Mouse (Mus musculus): Measurements from ENCODE around the gene Gas2l2. TPM values are rescaled to one million over a fixed set of nuclear protein-coding genes. Genes with fewer than 3 reads are reported as not detected.

Gas2l2 gene
- total RNA-seq, 1 experiment, result 0.09 TPM

GRCm38 (mm10) chr11:83454548-83454947 is 25.3 kb upstream of the Gas2l2 start:
- Histone ChIP-seq H3K9ac (ENCODE audit: insufficient read depth, low read depth, low read length, poor library complexity, severe bottlenecking) (no peak overlapping the region), H3K36me3 (ENCODE audit: control insufficient read depth, insufficient read depth, low read length, poor library complexity, severe bottlenecking) (no peaks in the 10 kb centered on the region), H3K27ac (ENCODE audit: insufficient read depth, low read depth, low read length, poor library complexity, severe bottlenecking) (no peak overlapping the region), H3K9me3 (ENCODE audit: control insufficient read depth, insufficient read depth, low read depth, low read length) (no peaks in the 10 kb centered on the region), H3K4me1 (ENCODE audit: control insufficient read depth in 2 of 2, insufficient read depth in 2 of 2, low read length in 2 of 2, poor library complexity in 1 of 2) (peaks cover 0 to 6% of the 10 kb centered on the region in 2 experiments; a peak in 1 of 4 replicates), H3K4me3 (ENCODE audit: insufficient read depth in 1 of 2, low read depth in 1 of 2, low read length in 2 of 2, poor library complexity in 1 of 2, severe bottlenecking in 1 of 2) (no peak overlapping the region)
- TF ChIP-seq HCFC1 (IDR thresholded peaks at IDR 0.05; ENCODE audit: borderline replicate concordance, insufficient read depth, low read length) (no peak), ZNF384 (IDR thresholded peaks at IDR 0.05; ENCODE audit: low read depth, low read length) (no peak), MAFK (IDR thresholded peaks at IDR 0.05; ENCODE audit: insufficient read depth, low read depth, low read length) (no peak), ZC3H11A (IDR thresholded peaks at IDR 0.05; ENCODE audit: borderline replicate concordance, low read depth, low read length) (no peak), CHD2 (IDR thresholded peaks at IDR 0.05; ENCODE audit: low read depth, low read length) (no peak)
- in situ Hi-C loops (cut with MboI; ENCODE audit: low sequenced_read_pairs in 2 of 2, unreplicated experiment in 2 of 2), result no loop called here
- DNase-seq (ENCODE audit: low read depth, low spot score), result no peak

- Histone ChIP-seq H3K36me3 (ENCODE audit: control insufficient read depth, insufficient read depth, low read length, poor library complexity, severe bottlenecking) (no peaks in the 10 kb centered on the region), H3K27ac (ENCODE audit: insufficient read depth, low read depth, low read length, poor library complexity, severe bottlenecking) (no peak overlapping the region), H3K9me3 (ENCODE audit: control insufficient read depth, insufficient read depth, low read depth, low read length) (no peaks in the 10 kb centered on the region), H3K4me3 (ENCODE audit: insufficient read depth in 1 of 2, low read depth in 1 of 2, low read length in 2 of 2, poor library complexity in 1 of 2, severe bottlenecking in 1 of 2) (peak overlapping the region; percentile 10 to 40; a peak in 1 of 4 replicates), H3K4me1 (ENCODE audit: control insufficient read depth in 2 of 2, insufficient read depth in 2 of 2, low read length in 2 of 2, poor library complexity in 1 of 2) (peaks cover 4 to 23% of the 10 kb centered on the region in 2 experiments), H3K9ac (ENCODE audit: insufficient read depth, low read depth, low read length, poor library complexity, severe bottlenecking) (peak overlapping the region; percentile 34; the same call in 1 of the 2 replicates)
- TF ChIP-seq ZC3H11A (IDR thresholded peaks at IDR 0.05; ENCODE audit: borderline replicate concordance, low read depth, low read length) (no peak), MAFK (IDR thresholded peaks at IDR 0.05; ENCODE audit: insufficient read depth, low read depth, low read length) (no peak), HCFC1 (IDR thresholded peaks at IDR 0.05; ENCODE audit: borderline replicate concordance, insufficient read depth, low read length) (no peak), ZNF384 (IDR thresholded peaks at IDR 0.05; ENCODE audit: low read depth, low read length) (no peak), CHD2 (IDR thresholded peaks at IDR 0.05; ENCODE audit: low read depth, low read length) (no peak)
- DNase-seq (ENCODE audit: low read depth, low spot score), result no peak
- in situ Hi-C loops (cut with MboI; ENCODE audit: low sequenced_read_pairs in 2 of 2, unreplicated experiment in 2 of 2), result no loop called here
Observed at GRCm38 (mm10) chr11:83451281-83451680, 22.0 kb upstream of the Gas2l2 start.

GRCm38 (mm10) chr11:83450550-83450949 is 21.3 kb upstream of the Gas2l2 start:
- Histone ChIP-seq H3K4me3 (ENCODE audit: insufficient read depth in 1 of 2, low read depth in 1 of 2, low read length in 2 of 2, poor library complexity in 1 of 2, severe bottlenecking in 1 of 2) (no peak overlapping the region), H3K36me3 (ENCODE audit: control insufficient read depth, insufficient read depth, low read length, poor library complexity, severe bottlenecking) (no peaks in the 10 kb centered on the region), H3K4me1 (ENCODE audit: control insufficient read depth in 2 of 2, insufficient read depth in 2 of 2, low read length in 2 of 2, poor library complexity in 1 of 2) (peaks cover 4 to 23% of the 10 kb centered on the region in 2 experiments), H3K9ac (ENCODE audit: insufficient read depth, low read depth, low read length, poor library complexity, severe bottlenecking) (no peak overlapping the region), H3K9me3 (ENCODE audit: control insufficient read depth, insufficient read depth, low read depth, low read length) (no peaks in the 10 kb centered on the region), H3K27ac (ENCODE audit: insufficient read depth, low read depth, low read length, poor library complexity, severe bottlenecking) (no peak overlapping the region)
- DNase-seq (ENCODE audit: low read depth, low spot score), result no peak
- in situ Hi-C loops (cut with MboI; ENCODE audit: low sequenced_read_pairs in 2 of 2, unreplicated experiment in 2 of 2), result no loop called here
- TF ChIP-seq ZC3H11A (IDR thresholded peaks at IDR 0.05; ENCODE audit: borderline replicate concordance, low read depth, low read length), result no peak
- no peak for TF ChIP-seq HCFC1 (IDR thresholded peaks at IDR 0.05; ENCODE audit: borderline replicate concordance, insufficient read depth, low read length)
- TF ChIP-seq ZNF384 (IDR thresholded peaks at IDR 0.05; ENCODE audit: low read depth, low read length), result no peak
- TF ChIP-seq CHD2 (IDR thresholded peaks at IDR 0.05; ENCODE audit: low read depth, low read length), result no peak
- no peak for TF ChIP-seq MAFK (IDR thresholded peaks at IDR 0.05; ENCODE audit: insufficient read depth, low read depth, low read length)

- no peaks in the 10 kb centered on the region for H3K36me3 ChIP-seq (ENCODE audit: control insufficient read depth, insufficient read depth, low read length, poor library complexity, severe bottlenecking)
Observed at GRCm38 (mm10) chr11:83449298-83449697, 20.0 kb upstream of the Gas2l2 start.

More at GRCm38 (mm10) chr11:83449298-83449697, 20.0 kb upstream of the Gas2l2 start:
- Histone ChIP-seq H3K9me3 (ENCODE audit: control insufficient read depth, insufficient read depth, low read depth, low read length) (no peaks in the 10 kb centered on the region), H3K27ac (ENCODE audit: insufficient read depth, low read depth, low read length, poor library complexity, severe bottlenecking) (peak overlapping the region; percentile 70; the same call in 1 of the 2 replicates), H3K9ac (ENCODE audit: insufficient read depth, low read depth, low read length, poor library complexity, severe bottlenecking) (peak overlapping the region; percentile 61), H3K4me3 (ENCODE audit: insufficient read depth in 1 of 2, low read depth in 1 of 2, low read length in 2 of 2, poor library complexity in 1 of 2, severe bottlenecking in 1 of 2) (no peak overlapping the region), H3K4me1 (ENCODE audit: control insufficient read depth in 2 of 2, insufficient read depth in 2 of 2, low read length in 2 of 2, poor library complexity in 1 of 2) (peaks cover 4 to 21% of the 10 kb centered on the region in 2 experiments)
- in situ Hi-C loops (cut with MboI; ENCODE audit: low sequenced_read_pairs in 2 of 2, unreplicated experiment in 2 of 2), result no loop called here
- TF ChIP-seq CHD2 (IDR thresholded peaks at IDR 0.05; ENCODE audit: low read depth, low read length), result no peak
- no peak for TF ChIP-seq MAFK (IDR thresholded peaks at IDR 0.05; ENCODE audit: insufficient read depth, low read depth, low read length)
- no peak for TF ChIP-seq ZNF384 (IDR thresholded peaks at IDR 0.05; ENCODE audit: low read depth, low read length)
- TF ChIP-seq ZC3H11A (IDR thresholded peaks at IDR 0.05; ENCODE audit: borderline replicate concordance, low read depth, low read length), result no peak
- TF ChIP-seq HCFC1 (IDR thresholded peaks at IDR 0.05; ENCODE audit: borderline replicate concordance, insufficient read depth, low read length), result no peak
- DNase-seq (ENCODE audit: low read depth, low spot score), result no peak

All from ES-E14 (cell line).